Mouse (Mus musculus): ENCODE data around the gene Slc29a2. TPM values are rescaled to one million over a fixed set of nuclear protein-coding genes. Genes with fewer than 3 reads are reported as not detected.

The Slc29a2 gene
- polyA plus RNA-seq, 1 experiment from 2014 or later: 3.8 TPM

DNA sequence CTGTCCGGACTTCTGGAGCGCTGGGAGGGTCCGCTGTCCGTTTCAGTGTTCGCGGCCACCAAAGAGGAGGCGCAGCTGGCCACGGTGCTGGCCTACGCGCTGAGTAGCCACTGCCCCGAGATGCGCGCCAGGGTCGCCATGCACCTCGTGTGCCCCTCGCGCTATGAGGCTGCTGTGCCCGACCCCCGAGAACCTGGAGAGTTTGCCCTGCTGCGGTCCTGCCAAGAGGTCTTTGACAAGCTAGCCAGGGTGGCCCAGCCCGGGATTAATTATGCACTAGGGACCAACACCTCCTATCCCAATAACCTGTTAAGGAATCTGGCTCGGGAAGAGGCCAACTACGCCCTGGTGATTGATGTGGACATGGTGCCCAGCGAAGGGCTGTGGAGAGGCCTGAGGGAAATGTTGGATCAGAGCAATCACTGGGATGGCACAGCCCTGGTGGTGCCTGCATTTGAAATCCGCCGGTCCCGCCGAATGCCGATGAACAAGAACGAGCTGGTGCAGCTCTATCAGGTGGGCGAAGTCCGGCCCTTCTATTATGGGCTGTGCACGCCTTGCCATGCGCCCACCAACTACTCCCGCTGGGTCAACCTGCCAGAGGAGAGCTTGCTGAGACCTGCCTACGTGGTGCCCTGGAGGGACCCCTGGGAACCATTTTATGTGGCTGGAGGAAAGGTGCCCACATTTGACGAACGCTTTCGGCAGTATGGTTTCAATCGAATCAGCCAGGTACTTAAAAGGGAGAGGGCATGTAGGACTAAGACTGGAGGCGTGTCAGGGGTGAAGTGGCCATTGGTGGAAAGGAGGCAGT is 15.8 kb downstream of the Slc29a2 start:
- Histone ChIP-seq H3K9ac (ENCODE audit: low read depth, low read length) (peak overlapping the region; percentile 89), H3K36me3 (ENCODE audit: control insufficient read depth, insufficient read depth, low read length) (no peaks in the 10 kb centered on the region), H3K4me3 (ENCODE audit: low read depth, low read length) (peak overlapping the region; percentile 78), H3K4me2 (replicated peaks; ENCODE audit: low read depth, low read length) (peak overlapping the region; percentile 99), H3K9me3 (ENCODE audit: control insufficient read depth, low read length) (no peaks in the 10 kb centered on the region), H3K4me1 (replicated peaks; ENCODE audit: control insufficient read depth, insufficient read depth, low read length) (peaks cover 3% of the 10 kb centered on the region; the same call in 1 of the 2 replicates), H3K27me3 (ENCODE audit: control insufficient read depth, insufficient read depth, low read length) (no peaks in the 10 kb centered on the region), H3K27ac (ENCODE audit: low read depth, low read length) (peak overlapping the region; percentile 76)
- 14% methylated on average over 41 of the region's 41 CpGs for WGBS
- DNase-seq (ENCODE audit: low spot score): no peak
- no peak for ATAC-seq (ENCODE audit: low FRiP score)

DNA sequence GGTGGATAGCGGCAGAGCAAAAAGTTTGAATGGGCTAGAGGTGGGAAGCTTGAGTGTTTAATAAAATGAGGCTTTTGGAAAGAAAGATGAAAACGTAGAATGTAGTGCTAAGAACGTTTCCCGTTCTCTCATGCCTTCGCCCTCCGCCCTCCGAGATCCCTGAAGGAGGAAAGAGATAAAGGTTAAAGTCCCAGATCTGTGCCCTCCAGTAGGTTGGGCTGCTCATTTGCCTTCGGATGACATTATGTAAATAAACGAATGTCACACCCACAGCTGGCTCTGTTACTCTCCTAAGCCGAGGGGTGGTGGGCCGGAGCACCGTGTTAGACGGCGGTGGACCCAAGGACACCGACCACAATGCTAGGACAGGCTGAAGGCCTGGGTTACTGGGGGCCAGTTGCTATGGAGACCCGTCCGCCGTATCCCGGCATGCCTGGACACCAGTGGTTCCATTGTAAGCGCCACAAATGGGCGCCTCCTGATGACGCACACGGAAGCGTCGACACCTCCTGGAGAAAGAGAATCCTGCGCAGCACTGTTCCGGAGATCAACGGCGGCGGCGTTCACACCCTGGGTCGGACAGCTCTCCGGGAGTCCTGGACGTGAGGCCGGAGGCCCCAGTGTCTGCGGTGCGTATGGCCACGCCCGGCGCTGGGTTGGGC is 17.3 kb downstream of the Slc29a2 start, which contains the start of gene Brms1:
Gene Brms1 (plus strand): TSS at position 493 of the 662 bp plus-strand sequence.
- peak; percentile 79 for ATAC-seq (ENCODE audit: low FRiP score)
- WGBS: 8% methylated on average over 40 of the region's 40 CpGs
- Histone ChIP-seq H3K4me1 (replicated peaks; ENCODE audit: control insufficient read depth, insufficient read depth, low read length) (peaks cover 3% of the 10 kb centered on the region; the same call in 1 of the 2 replicates), H3K4me3 (ENCODE audit: low read depth, low read length) (peak within 1 kb of the TSS; percentile 78), H3K36me3 (ENCODE audit: control insufficient read depth, insufficient read depth, low read length) (no peaks in the 10 kb centered on the region), H3K27ac (ENCODE audit: low read depth, low read length) (peak within 1 kb of the TSS; percentile 56), H3K27me3 (ENCODE audit: control insufficient read depth, insufficient read depth, low read length) (no peaks in the 10 kb centered on the region), H3K9me3 (ENCODE audit: control insufficient read depth, low read length) (no peaks in the 10 kb centered on the region), H3K9ac (ENCODE audit: low read depth, low read length) (peak within 1 kb of the TSS; percentile 86), H3K4me2 (replicated peaks; ENCODE audit: low read depth, low read length) (peak within 1 kb of the TSS; percentile 99)
- DNase-seq (ENCODE audit: low spot score): peak; percentile 98

DNA sequence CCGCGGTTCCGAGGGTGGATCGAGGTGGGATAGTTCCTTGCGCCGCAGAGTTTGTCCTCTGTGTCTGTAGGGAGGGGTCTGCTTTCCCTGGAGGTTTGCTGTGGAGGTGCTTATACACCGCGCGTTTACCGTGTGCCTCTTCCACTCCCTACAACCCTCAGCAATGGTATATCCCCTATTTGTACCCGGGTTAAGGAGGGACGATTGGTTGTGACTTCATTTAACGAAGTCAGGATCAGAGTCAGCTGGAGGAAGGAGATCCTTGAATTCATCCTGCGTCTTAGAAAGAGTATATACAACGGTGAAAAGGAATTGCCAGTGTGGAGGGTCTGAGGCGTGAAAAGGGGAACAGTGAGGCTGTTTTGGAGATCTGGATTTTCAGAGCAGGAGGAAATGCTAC is 17.9 kb downstream of the Slc29a2 start:
- Histone ChIP-seq H3K27ac (ENCODE audit: low read depth, low read length) (peak overlapping the region; percentile 56), H3K4me3 (ENCODE audit: low read depth, low read length) (peak overlapping the region; percentile 78), H3K9ac (ENCODE audit: low read depth, low read length) (peak overlapping the region; percentile 86), H3K27me3 (ENCODE audit: control insufficient read depth, insufficient read depth, low read length) (no peaks in the 10 kb centered on the region), H3K9me3 (ENCODE audit: control insufficient read depth, low read length) (no peaks in the 10 kb centered on the region), H3K4me1 (replicated peaks; ENCODE audit: control insufficient read depth, insufficient read depth, low read length) (peaks cover 3% of the 10 kb centered on the region; the same call in 1 of the 2 replicates), H3K36me3 (ENCODE audit: control insufficient read depth, insufficient read depth, low read length) (peaks cover 3% of the 10 kb centered on the region; the same call in 1 of the 2 replicates), H3K4me2 (replicated peaks; ENCODE audit: low read depth, low read length) (peak overlapping the region; percentile 99)
- DNase-seq (ENCODE audit: low spot score): no peak
- 2% methylated on average over 16 of the region's 16 CpGs for WGBS
- peak; percentile 1; the same call in 1 of the 2 replicates for ATAC-seq (ENCODE audit: low FRiP score)

DNA sequence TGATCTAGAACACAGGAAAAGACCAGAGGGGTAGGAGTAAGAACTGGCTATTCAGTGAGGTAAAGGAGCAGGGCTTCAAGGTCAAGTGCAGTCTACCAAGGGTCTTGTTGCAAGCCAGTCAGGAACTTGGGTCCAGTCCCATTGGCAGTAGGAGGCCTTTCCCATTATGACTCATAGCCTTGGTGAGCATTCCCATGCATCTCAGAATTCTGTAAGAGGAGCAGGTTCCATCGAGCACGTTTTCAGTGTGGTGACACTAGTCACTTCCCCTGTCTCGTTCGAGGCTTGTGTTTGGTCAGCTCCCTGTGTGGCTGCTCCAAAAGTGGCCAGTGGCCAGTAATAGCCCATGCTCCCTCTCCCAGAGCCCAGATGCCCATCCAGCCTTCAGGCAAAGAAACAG is 21.9 kb downstream of the Slc29a2 start:
- Histone ChIP-seq H3K9ac (ENCODE audit: low read depth, low read length) (no peak overlapping the region), H3K4me1 (replicated peaks; ENCODE audit: control insufficient read depth, insufficient read depth, low read length) (no peaks in the 10 kb centered on the region; the same call in 1 of the 2 replicates), H3K9me3 (ENCODE audit: control insufficient read depth, low read length) (no peaks in the 10 kb centered on the region), H3K4me3 (ENCODE audit: low read depth, low read length) (no peak overlapping the region), H3K36me3 (ENCODE audit: control insufficient read depth, insufficient read depth, low read length) (peaks cover 4% of the 10 kb centered on the region; the same call in 1 of the 2 replicates), H3K27ac (ENCODE audit: low read depth, low read length) (no peak overlapping the region), H3K27me3 (ENCODE audit: control insufficient read depth, insufficient read depth, low read length) (peaks cover 2% of the 10 kb centered on the region; the same call in 1 of the 2 replicates), H3K4me2 (replicated peaks; ENCODE audit: low read depth, low read length) (no peak overlapping the region)
- 75% methylated on average over 4 of the region's 4 CpGs for WGBS
- no peak for DNase-seq (ENCODE audit: low spot score)
- no peak for ATAC-seq (ENCODE audit: low FRiP score)

DNA sequence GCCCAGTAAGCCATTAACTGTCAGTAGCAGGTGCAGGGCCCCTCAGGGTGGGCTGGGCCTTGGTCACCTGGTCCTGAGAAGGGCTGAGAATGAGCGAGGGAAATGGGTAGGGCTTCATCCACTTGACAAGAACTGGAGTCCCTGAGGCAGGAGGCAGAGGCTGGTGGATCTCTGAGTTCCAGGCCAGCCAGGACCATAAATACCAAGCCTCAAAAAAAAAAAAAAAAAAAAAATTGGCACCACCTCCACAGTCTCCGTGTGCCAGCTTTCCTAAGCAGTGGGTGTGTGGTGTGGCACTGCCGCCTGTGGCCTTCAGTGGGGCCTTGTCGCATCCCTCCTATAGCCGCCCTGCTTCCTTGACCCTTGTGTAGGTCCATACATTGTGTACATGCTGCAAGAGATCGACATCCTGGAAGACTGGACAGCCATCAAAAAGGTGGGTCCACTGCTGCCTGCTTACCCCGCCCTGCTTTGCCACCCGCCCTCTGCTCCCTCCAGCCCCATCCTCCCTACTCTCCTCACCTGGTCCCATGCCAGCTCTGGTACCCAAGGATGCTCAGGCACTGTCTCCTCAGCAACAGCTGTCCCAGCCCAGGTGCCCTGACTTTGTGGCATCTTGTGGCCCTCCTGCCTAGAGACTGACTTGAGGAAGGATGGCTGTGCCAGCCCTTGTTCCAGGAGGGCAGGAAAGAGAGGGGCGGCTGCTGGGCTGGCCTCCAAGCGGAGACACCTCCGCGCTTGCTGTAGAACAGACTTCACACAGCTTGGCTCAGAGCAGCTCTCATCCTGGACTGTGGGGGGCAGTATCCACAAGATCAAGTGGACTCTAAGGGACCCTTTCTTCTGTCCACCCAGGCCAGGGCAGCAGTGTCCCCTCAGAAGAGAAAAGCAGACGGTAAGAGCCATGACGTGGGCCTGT is 24.7 kb downstream of the Slc29a2 start:
- DNase-seq (ENCODE audit: low spot score): no peak
- WGBS: 87% methylated on average over 14 of the region's 14 CpGs
- H3K27me3 ChIP-seq (ENCODE audit: control insufficient read depth, insufficient read depth, low read length): peaks cover 27% of the 10 kb centered on the region

DNA sequence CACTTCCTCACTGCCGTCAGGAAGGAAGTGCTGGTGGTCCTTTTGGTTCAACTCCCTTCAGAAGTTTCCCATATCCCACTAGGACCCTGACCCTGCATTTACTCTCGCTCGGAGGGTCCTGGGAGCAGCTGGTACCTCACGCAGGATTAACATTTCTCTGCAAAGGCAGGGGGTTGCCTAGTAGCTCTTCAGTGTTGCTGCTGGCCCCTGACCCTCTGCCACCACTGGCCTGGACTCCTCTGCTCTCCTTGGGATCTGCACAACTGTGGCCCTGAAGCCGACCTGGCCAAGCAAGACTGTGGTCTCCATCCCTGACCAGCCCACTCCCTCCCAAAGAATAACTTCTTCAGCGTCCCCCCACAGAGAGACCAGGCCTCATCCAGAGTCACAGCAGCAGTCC is 25.7 kb downstream of the Slc29a2 start:
- H3K4me3 ChIP-seq (ENCODE audit: low read depth, low read length): no peak overlapping the region
- H3K9me3 ChIP-seq (ENCODE audit: control insufficient read depth, low read length): no peaks in the 10 kb centered on the region
- no peaks in the 10 kb centered on the region for H3K4me1 ChIP-seq (replicated peaks; ENCODE audit: control insufficient read depth, insufficient read depth, low read length)
- H3K36me3 ChIP-seq (ENCODE audit: control insufficient read depth, insufficient read depth, low read length): peaks cover 4% of the 10 kb centered on the region; the same call in 1 of the 2 replicates
- no peak overlapping the region for H3K27ac ChIP-seq (ENCODE audit: low read depth, low read length)
- peaks cover 31% of the 10 kb centered on the region for H3K27me3 ChIP-seq (ENCODE audit: control insufficient read depth, insufficient read depth, low read length)
- DNase-seq (ENCODE audit: low spot score) (no peak), ATAC-seq (ENCODE audit: low FRiP score) (no peak)
- no peak overlapping the region for H3K9ac ChIP-seq (ENCODE audit: low read depth, low read length)
- 73% methylated on average over 6 of the region's 6 CpGs for WGBS
- no peak overlapping the region for H3K4me2 ChIP-seq (replicated peaks; ENCODE audit: low read depth, low read length)

More for the DNA sequence above, 24.7 kb downstream of the Slc29a2 start:
- Histone ChIP-seq H3K9ac (ENCODE audit: low read depth, low read length) (no peak overlapping the region), H3K4me3 (ENCODE audit: low read depth, low read length) (no peak overlapping the region), H3K27ac (ENCODE audit: low read depth, low read length) (no peak overlapping the region), H3K9me3 (ENCODE audit: control insufficient read depth, low read length) (no peaks in the 10 kb centered on the region), H3K36me3 (ENCODE audit: control insufficient read depth, insufficient read depth, low read length) (peaks cover 4% of the 10 kb centered on the region; the same call in 1 of the 2 replicates), H3K4me1 (replicated peaks; ENCODE audit: control insufficient read depth, insufficient read depth, low read length) (no peaks in the 10 kb centered on the region), H3K4me2 (replicated peaks; ENCODE audit: low read depth, low read length) (no peak overlapping the region)
- no peak for ATAC-seq (ENCODE audit: low FRiP score)

DNA sequence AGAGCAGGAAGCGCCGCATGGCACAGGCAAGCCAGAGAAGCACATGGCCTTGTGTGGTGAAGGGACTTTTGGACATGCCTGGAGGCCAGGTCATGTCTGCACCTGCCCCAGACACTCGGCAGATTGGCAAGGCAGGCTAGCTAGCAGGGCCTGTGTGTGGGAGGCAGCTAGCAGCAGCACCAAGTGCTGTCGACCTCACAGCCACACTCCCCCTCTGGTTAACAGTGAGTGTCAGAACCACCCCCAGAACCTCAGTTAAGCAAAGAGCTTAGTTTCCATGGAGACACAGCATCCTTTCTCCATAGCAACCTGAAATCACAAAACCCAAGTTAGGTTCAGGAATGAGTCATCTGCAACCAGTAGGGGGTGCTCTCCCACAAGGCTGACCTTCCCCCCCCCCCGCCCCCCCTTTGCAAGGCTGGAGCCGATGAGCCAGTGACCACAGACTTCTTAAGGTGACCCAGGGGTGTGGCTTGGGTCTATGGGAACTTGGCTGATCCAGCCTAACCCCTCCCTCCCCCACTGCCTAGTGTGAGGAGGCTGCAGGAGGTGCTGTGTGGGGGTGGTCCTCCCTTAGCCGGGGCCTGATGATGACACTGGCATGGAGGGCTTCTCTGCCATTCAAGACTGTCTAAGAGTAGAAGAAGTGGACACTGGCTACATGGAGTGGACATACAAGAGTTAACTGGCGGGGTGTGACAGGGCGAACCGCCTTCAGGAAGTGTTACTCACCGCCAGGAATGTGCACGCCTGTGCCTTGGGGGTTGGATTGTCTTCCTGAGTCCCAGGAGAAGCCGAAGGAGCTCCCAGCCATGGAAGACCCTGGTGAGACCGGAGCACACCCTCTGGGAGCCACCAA is 26.6 kb downstream of the Slc29a2 start, which contains the start of gene Rin1:
Gene Rin1 (plus strand): TSS at position 435 of the 859 bp plus-strand sequence.
- H3K4me2 ChIP-seq (replicated peaks; ENCODE audit: low read depth, low read length): 0 out of 2 replicates have a peak within 1 kb of the TSS, but pooled peaks have one; percentile 8
- no peak within 1 kb of the TSS for H3K4me3 ChIP-seq (ENCODE audit: low read depth, low read length)
- H3K9ac ChIP-seq (ENCODE audit: low read depth, low read length): no peak within 1 kb of the TSS
- H3K36me3 ChIP-seq (ENCODE audit: control insufficient read depth, insufficient read depth, low read length): peaks cover 4% of the 10 kb centered on the region; the same call in 1 of the 2 replicates
- H3K27me3 ChIP-seq (ENCODE audit: control insufficient read depth, insufficient read depth, low read length): peaks cover 31% of the 10 kb centered on the region
- peak; percentile 57 for DNase-seq (ENCODE audit: low spot score)
- H3K4me1 ChIP-seq (replicated peaks; ENCODE audit: control insufficient read depth, insufficient read depth, low read length): no peaks in the 10 kb centered on the region
- no peaks in the 10 kb centered on the region for H3K9me3 ChIP-seq (ENCODE audit: control insufficient read depth, low read length)
- peak; percentile 24; the same call in 1 of the 2 replicates for ATAC-seq (ENCODE audit: low FRiP score)
- WGBS: 19% methylated on average over 14 of the region's 14 CpGs
- H3K27ac ChIP-seq (ENCODE audit: low read depth, low read length): no peak within 1 kb of the TSS

Measured in hindbrain, embryonic 11.5 days (tissue).